In the genomic region with DNA sequence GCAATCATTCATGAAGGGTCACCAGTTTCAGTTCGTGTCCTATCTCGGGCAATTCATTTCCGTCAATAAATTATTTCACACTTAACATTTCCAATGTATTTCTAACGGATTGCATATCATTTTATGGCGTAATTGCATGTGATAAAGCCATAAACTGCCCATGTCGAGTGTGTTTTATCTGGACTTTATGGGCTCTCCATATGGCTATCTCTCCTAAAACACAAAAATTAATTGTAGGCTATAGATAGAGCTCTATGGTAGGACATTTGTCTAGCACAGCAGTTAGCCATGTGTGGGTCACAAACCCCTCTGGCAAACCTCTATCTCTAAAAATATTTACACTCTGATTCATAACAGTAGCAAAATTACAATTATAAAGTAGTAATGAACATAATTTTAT, we compare ENCODE assay signal across 27 mouse cellular contexts. TPM values are rescaled to one million over a fixed set of nuclear protein-coding genes. Genes with fewer than 3 reads are reported as not detected.
A peak's percentile ranks its signal among the peaks of the same experiment; 100 is the strongest.
DNase-seq lines count a peak whose midpoint lies in the region; ATAC-seq and TF ChIP-seq lines count a peak whose summit lies in the region.
"Had no signal": no experiment of that assay in that cellular context is flagged by ENCODE, and none has a peak within 500 bp of the region (broad histone marks: within the 10 kb centered on the region; RNA-seq: fewer than 3 reads in every experiment).

No protein-coding gene starts in this region.

- peaks cover 19% of the 10 kb centered on the region for H3K4me1 ChIP-seq in liver, embryonic 12.5 days
- H3K4me1 ChIP-seq in liver, postnatal 0 days (ENCODE audit: insufficient read depth) = no peaks in the 10 kb centered on the region
- H3K4me1 ChIP-seq in midbrain, embryonic 14.5 days (ENCODE audit: control insufficient read depth, insufficient read depth, low read length) = no peaks in the 10 kb centered on the region
- H3K4me1 ChIP-seq: hindbrain, embryonic 15.5 days had no signal

- no peak overlapping the region for H3K27ac ChIP-seq in liver, embryonic 12.5 days
- no peak overlapping the region for H3K27ac ChIP-seq in liver, postnatal 0 days (ENCODE audit: low read depth)
- H3K27ac ChIP-seq in midbrain, embryonic 14.5 days (replicated peaks; ENCODE audit: low read depth, low read length) = no peak overlapping the region
- H3K27ac ChIP-seq: embryonic facial prominence, embryonic 10.5 days; gastrocnemius, adult 2 months; hindbrain, embryonic 10.5 days; hindbrain, embryonic 15.5 days; left cerebral cortex, adult 2 months had no signal

- WGBS in liver, embryonic 12.5 days (ENCODE audit: insufficient replicate concordance) = 58% methylated on average over 6 of the region's 6 CpGs
- 56% methylated on average over 6 of the region's 6 CpGs for WGBS in liver, postnatal 0 days (ENCODE audit: insufficient replicate concordance)
- WGBS in midbrain, embryonic 14.5 days = 85% methylated on average over 6 of the region's 6 CpGs

- H3K4me2 ChIP-seq in liver, embryonic 12.5 days = no peak overlapping the region
- H3K4me2 ChIP-seq in liver, postnatal 0 days (ENCODE audit: low read depth, low read length) = no peak overlapping the region
- no peak overlapping the region for H3K4me2 ChIP-seq in midbrain, embryonic 14.5 days (ENCODE audit: low read length)
- H3K4me2 ChIP-seq: embryonic facial prominence, embryonic 15.5 days; hindbrain, embryonic 15.5 days had no signal

- H3K9me3 ChIP-seq in liver, embryonic 12.5 days (replicated peaks) = no peaks in the 10 kb centered on the region
- no peaks in the 10 kb centered on the region for H3K9me3 ChIP-seq in liver, postnatal 0 days (ENCODE audit: low read length)
- H3K9me3 ChIP-seq in midbrain, embryonic 14.5 days (ENCODE audit: control insufficient read depth, low read length) = no peaks in the 10 kb centered on the region
- H3K9me3 ChIP-seq: embryonic facial prominence, embryonic 10.5 days; embryonic facial prominence, embryonic 15.5 days; hindbrain, embryonic 10.5 days; hindbrain, embryonic 15.5 days; limb, embryonic 13.5 days had no signal

- no peaks in the 10 kb centered on the region for H3K36me3 ChIP-seq in liver, embryonic 12.5 days
- no peaks in the 10 kb centered on the region for H3K36me3 ChIP-seq in liver, postnatal 0 days (replicated peaks; ENCODE audit: insufficient read depth, low read length)
- H3K36me3 ChIP-seq in midbrain, embryonic 14.5 days (ENCODE audit: control insufficient read depth, insufficient read depth, low read length) = no peaks in the 10 kb centered on the region
- H3K36me3 ChIP-seq: embryonic facial prominence, embryonic 10.5 days; embryonic facial prominence, embryonic 15.5 days; hindbrain, embryonic 10.5 days; hindbrain, embryonic 15.5 days; limb, embryonic 13.5 days had no signal

- no peak for DNase-seq in liver, postnatal 0 days
- no peak for DNase-seq in spleen, postnatal 36 days (ENCODE audit: low spot score in 2 of 2)
- no peak for DNase-seq in midbrain, embryonic 14.5 days
- DNase-seq in frontal cortex, adult 2 months (ENCODE audit: extremely low spot score in 1 of 2, low spot score in 1 of 2) = no peak
- DNase-seq: adrenal gland, adult 2 months; B cell, adult 2 months; cerebellum, adult 8-10 months; cerebellum, postnatal 25 days; gastrocnemius, adult 2 months; heart, postnatal 14 days; lung, adult 2 months; lung, postnatal 36 days; right cerebral cortex, postnatal 25 days; thymus, adult 18-20 months; thymus, postnatal 25 days had no signal

- H3K27me3 ChIP-seq in liver, embryonic 12.5 days (replicated peaks) = peaks cover 28% of the 10 kb centered on the region
- H3K27me3 ChIP-seq in liver, postnatal 0 days (ENCODE audit: insufficient read depth, low read length) = no peaks in the 10 kb centered on the region
- H3K27me3 ChIP-seq in midbrain, embryonic 14.5 days (ENCODE audit: control insufficient read depth, insufficient read depth, low read length) = no peaks in the 10 kb centered on the region
- H3K27me3 ChIP-seq: embryonic facial prominence, embryonic 15.5 days; hindbrain, embryonic 15.5 days; limb, embryonic 13.5 days had no signal

- TF ChIP-seq CTCF in liver, postnatal 0 days (IDR thresholded peaks at IDR 0.05; ENCODE audit: low read depth) = no peak

- no peak overlapping the region for H3K9ac ChIP-seq in liver, embryonic 12.5 days
- no peak overlapping the region for H3K9ac ChIP-seq in liver, postnatal 0 days (replicated peaks)
- H3K9ac ChIP-seq in midbrain, embryonic 14.5 days (replicated peaks; ENCODE audit: low read length) = no peak overlapping the region
- H3K9ac ChIP-seq: embryonic facial prominence, embryonic 15.5 days; hindbrain, embryonic 15.5 days; limb, embryonic 13.5 days had no signal

- no peak overlapping the region for H3K4me3 ChIP-seq in liver, embryonic 12.5 days
- no peak overlapping the region for H3K4me3 ChIP-seq in liver, postnatal 0 days (ENCODE audit: low read depth, low read length)
- no peak overlapping the region for H3K4me3 ChIP-seq in midbrain, embryonic 14.5 days (replicated peaks; ENCODE audit: low read depth, low read length)
- H3K4me3 ChIP-seq: embryonic facial prominence, embryonic 10.5 days; embryonic facial prominence, embryonic 15.5 days; gastrocnemius, adult 2 months; hindbrain, embryonic 10.5 days; hindbrain, embryonic 15.5 days; left cerebral cortex, adult 2 months; limb, embryonic 13.5 days had no signal

- ATAC-seq in erythroblast, adult 5-6 weeks (replicated peaks; ENCODE audit: low FRiP score, poor library complexity, severe bottlenecking) = peak; percentile 65
- ATAC-seq in erythroid progenitor cell, adult 5-6 weeks (replicated peaks; ENCODE audit: low FRiP score, poor library complexity, severe bottlenecking) = peak; percentile 75
- ATAC-seq in liver, embryonic 12.5 days = peak; percentile 70
- ATAC-seq in liver, postnatal 0 days = no peak
- ATAC-seq in midbrain, embryonic 14.5 days (ENCODE audit: low FRiP score, low TSS enrichment) = no peak
- ATAC-seq: activated CD4-positive, CD25-positive, alpha-beta regulatory T cell, adult 4 months; forebrain, embryonic 14.5 days; midbrain, embryonic 16.5 days had no signal

- peak; percentile 91 for TF ChIP-seq EP300 in liver, postnatal 0 days (IDR thresholded peaks at IDR 0.05; ENCODE audit: low read depth)

RNA-seq across cellular contexts. Expression of a gene that starts 15.0 kb away (rescaled TPM):
- total RNA-seq in erythroblast, adult 5-6 weeks (2015; ENCODE audit: low replicate concordance) = 23.0 and 33.6 TPM in 2 replicates
- 53.8 and 56.0 TPM in 2 replicates for total RNA-seq in erythroblast, adult 5-6 weeks (2017; ENCODE audit: low replicate concordance)
- total RNA-seq in erythroid progenitor cell, adult 5-6 weeks (2015; ENCODE audit: low replicate concordance) = 111 and 128 TPM in 2 replicates
- 192 and 194 TPM in 2 replicates for total RNA-seq in erythroid progenitor cell, adult 5-6 weeks (2017; ENCODE audit: low replicate concordance)
- 10.9 and 11.1 TPM in 2 replicates for polyA plus RNA-seq in liver, embryonic 12.5 days (2016; fragmentation: Nextera tagmentation; extraction: Ambion mirVana)
- polyA plus RNA-seq in liver, postnatal 0 days (2015; fragmentation: Nextera tagmentation; extraction: Ambion mirVana) = 3.1 and 3.4 TPM in 2 replicates
- polyA plus RNA-seq in midbrain, embryonic 14.5 days (2014; fragmentation: Nextera tagmentation; extraction: Ambion mirVana) = 52.0 and 63.8 TPM in 2 replicates
- polyA plus RNA-seq in frontal cortex, adult 2 months (2012; rRNA removed) = 53.6 and 53.7 TPM in 2 replicates

RNA-seq across cellular contexts. Expression of a gene that starts 54.2 kb away (rescaled TPM):
- 0.58 and 10.7 TPM in 2 replicates for total RNA-seq in erythroblast, adult 5-6 weeks (2015; ENCODE audit: low replicate concordance)
- 3.9 and 6.7 TPM in 2 replicates for total RNA-seq in erythroblast, adult 5-6 weeks (2017; ENCODE audit: low replicate concordance)
- 17.3 and 21.4 TPM in 2 replicates for total RNA-seq in erythroid progenitor cell, adult 5-6 weeks (2015; ENCODE audit: low replicate concordance)
- 16.7 and 21.1 TPM in 2 replicates for total RNA-seq in erythroid progenitor cell, adult 5-6 weeks (2017; ENCODE audit: low replicate concordance)
- polyA plus RNA-seq in liver, embryonic 12.5 days (2016; fragmentation: Nextera tagmentation; extraction: Ambion mirVana) = 7.8 and 8.3 TPM in 2 replicates
- polyA plus RNA-seq in liver, postnatal 0 days (2015; fragmentation: Nextera tagmentation; extraction: Ambion mirVana) = 4.5 and 4.7 TPM in 2 replicates
- polyA plus RNA-seq in midbrain, embryonic 14.5 days (2014; fragmentation: Nextera tagmentation; extraction: Ambion mirVana) = 13.0 and 18.5 TPM in 2 replicates
- polyA plus RNA-seq in frontal cortex, adult 2 months (2012; rRNA removed) = 6.6 and 7.8 TPM in 2 replicates

Comparison
In these comparisons a context has a peak if more than half of its experiments do, and no peak if none do; other contexts are left out.
1. ATAC-seq: peak in erythroblast, adult 5-6 weeks (single experiment), erythroid progenitor cell, adult 5-6 weeks (single experiment) and liver, embryonic 12.5 days (single experiment); none in liver, postnatal 0 days (single experiment) and midbrain, embryonic 14.5 days (single experiment).